In genomic region chr7:40441128-40441527, GRCm38 (mm10) we compare ENCODE assay signal across 13 mouse cellular contexts.
"Had no signal": no experiment of that assay in that cellular context is flagged by ENCODE, and none has a peak within 500 bp of the region (broad histone marks: within the 10 kb centered on the region; RNA-seq: fewer than 3 reads in every experiment).

No protein-coding gene starts in this region.

- H3K4me3 ChIP-seq: left cerebral cortex, adult 2 months; liver, embryonic 13.5 days had no signal

- H3K4me1 ChIP-seq: liver, embryonic 13.5 days had no signal

- H3K9me3 ChIP-seq: liver, embryonic 13.5 days had no signal

- H3K9ac ChIP-seq: liver, embryonic 13.5 days had no signal

- H3K36me3 ChIP-seq: liver, embryonic 13.5 days had no signal

- H3K4me2 ChIP-seq: liver, embryonic 13.5 days; midbrain, embryonic 11.5 days had no signal

- H3K27ac ChIP-seq: left cerebral cortex, adult 2 months; liver, embryonic 13.5 days; stomach, postnatal 0 days had no signal

- H3K27me3 ChIP-seq: liver, embryonic 13.5 days had no signal

- DNase-seq: kidney, adult 18-20 months; kidney, postnatal 36 days; layer of hippocampus, postnatal 36 days; liver, embryonic 13.5 days; lung, adult 2 months; lung, postnatal 14 days; lung, postnatal 4 days; midbrain, embryonic 14.5 days; right cerebral cortex, postnatal 4 days; thymus, postnatal 25 days had no signal
